Comparison of ENCODE assay signal across 33 mouse cellular contexts in genomic region chr2:167363272-167364045, GRCm38 (mm10). TPM values are rescaled to one million over a fixed set of nuclear protein-coding genes. Genes with fewer than 3 reads are reported as not detected.
A peak's percentile ranks its signal among the peaks of the same experiment; 100 is the strongest.
DNase-seq lines count a peak whose midpoint lies in the region; ATAC-seq lines count a peak whose summit lies in the region.
"Had no signal": no experiment of that assay in that cellular context is flagged by ENCODE, and none has a peak within 500 bp of the region (broad histone marks: within the 10 kb centered on the region; RNA-seq: fewer than 3 reads in every experiment).

No protein-coding gene starts in this region.

- no peak overlapping the region for H3K4me3 ChIP-seq in hindbrain, embryonic 10.5 days
- H3K4me3 ChIP-seq in hindbrain, embryonic 16.5 days (ENCODE audit: low read length): no peak overlapping the region
- H3K4me3 ChIP-seq: embryonic facial prominence, embryonic 12.5 days; forebrain, embryonic 10.5 days; forebrain, embryonic 15.5 days; heart, embryonic 12.5 days; hindbrain, embryonic 15.5 days; liver, embryonic 12.5 days; midbrain, embryonic 15.5 days had no signal

- peak overlapping the region; percentile 12; the same call in 1 of the 2 replicates for H3K27ac ChIP-seq in hindbrain, embryonic 10.5 days
- H3K27ac ChIP-seq in hindbrain, embryonic 16.5 days (ENCODE audit: low read depth, low read length): no peak overlapping the region
- H3K27ac ChIP-seq: embryonic facial prominence, embryonic 12.5 days; forebrain, embryonic 10.5 days; forebrain, embryonic 15.5 days; hindbrain, embryonic 15.5 days; liver, embryonic 12.5 days; midbrain, embryonic 15.5 days had no signal

- H3K4me2 ChIP-seq in hindbrain, embryonic 16.5 days (ENCODE audit: low read length): no peak overlapping the region
- H3K4me2 ChIP-seq: embryonic facial prominence, embryonic 12.5 days; forebrain, embryonic 15.5 days; heart, embryonic 12.5 days; hindbrain, embryonic 15.5 days; liver, embryonic 12.5 days; midbrain, embryonic 15.5 days had no signal

- no peak for DNase-seq in hindbrain, embryonic 10.5 days (ENCODE audit: low spot score)
- peak; percentile 78 for DNase-seq in CD4-positive helper T cell, adult 2 months (ENCODE audit: low read depth, low spot score)
- peak; percentile 8 for DNase-seq in T-cell, adult 2 months (ENCODE audit: low spot score)
- DNase-seq in induced T-regulatory cell, adult 2 months (ENCODE audit: low read depth): peak; percentile 87
- DNase-seq in layer of hippocampus, postnatal 10 days (ENCODE audit: low spot score in 2 of 2): no peak
- DNase-seq in retina, postnatal 1 day: no peak
- no peak for DNase-seq in kidney, postnatal 36 days
- DNase-seq: adrenal gland, postnatal 14 days; cerebellum, adult 11 months; cerebellum, adult 9-10 months; cerebellum, postnatal 36 days; embryo, embryonic 11 days; gastrocnemius, postnatal 36 days; heart, adult 18-20 months; heart, postnatal 4 days; kidney, adult 9 months; kidney, postnatal 14 days; layer of hippocampus, postnatal 36 days; left cerebral cortex, postnatal 4 days; liver, postnatal 0 days; lung, postnatal 36 days; right cerebral cortex, postnatal 25 days; thymus, adult 2 months; thymus, postnatal 36 days had no signal

- H3K9me3 ChIP-seq in hindbrain, embryonic 10.5 days: peaks cover 3% of the 10 kb centered on the region; the same call in 1 of the 2 replicates
- no peaks in the 10 kb centered on the region for H3K9me3 ChIP-seq in hindbrain, embryonic 16.5 days (ENCODE audit: control insufficient read depth, low read length)
- H3K9me3 ChIP-seq: embryonic facial prominence, embryonic 12.5 days; forebrain, embryonic 15.5 days; hindbrain, embryonic 15.5 days; midbrain, embryonic 15.5 days had no signal

- H3K9ac ChIP-seq in hindbrain, embryonic 16.5 days (ENCODE audit: low read depth, low read length): no peak overlapping the region
- H3K9ac ChIP-seq: embryonic facial prominence, embryonic 12.5 days; forebrain, embryonic 15.5 days; heart, embryonic 12.5 days; hindbrain, embryonic 15.5 days; liver, embryonic 12.5 days; liver, postnatal 0 days; midbrain, embryonic 15.5 days had no signal

- 70% methylated on average over 9 of the region's 9 CpGs for WGBS in hindbrain, embryonic 10.5 days
- WGBS in hindbrain, embryonic 16.5 days: 65% methylated on average over 9 of the region's 9 CpGs

- H3K4me1 ChIP-seq in hindbrain, embryonic 10.5 days (replicated peaks): 0 out of 2 replicates have a peak, but pooled peaks cover 4% of the 10 kb centered on the region
- no peaks in the 10 kb centered on the region for H3K4me1 ChIP-seq in hindbrain, embryonic 16.5 days (ENCODE audit: control insufficient read depth, insufficient read depth, low read depth, low read length)
- H3K4me1 ChIP-seq: embryonic facial prominence, embryonic 12.5 days; forebrain, embryonic 15.5 days; hindbrain, embryonic 15.5 days; midbrain, embryonic 15.5 days had no signal

- ATAC-seq in hindbrain, embryonic 16.5 days: no peak
- ATAC-seq: forebrain, embryonic 15.5 days; intestine, embryonic 16.5 days; liver, embryonic 12.5 days; liver, postnatal 0 days; midbrain, embryonic 15.5 days had no signal

- no peaks in the 10 kb centered on the region for H3K27me3 ChIP-seq in hindbrain, embryonic 10.5 days (ENCODE audit: insufficient read depth, poor library complexity, severe bottlenecking)
- no peaks in the 10 kb centered on the region for H3K27me3 ChIP-seq in hindbrain, embryonic 16.5 days (replicated peaks; ENCODE audit: control insufficient read depth, insufficient read depth, low read length)
- H3K27me3 ChIP-seq: embryonic facial prominence, embryonic 12.5 days; forebrain, embryonic 15.5 days; hindbrain, embryonic 15.5 days; midbrain, embryonic 15.5 days had no signal

- no peaks in the 10 kb centered on the region for H3K36me3 ChIP-seq in hindbrain, embryonic 10.5 days
- no peaks in the 10 kb centered on the region for H3K36me3 ChIP-seq in hindbrain, embryonic 16.5 days (ENCODE audit: control insufficient read depth, insufficient read depth, low read length)
- H3K36me3 ChIP-seq: embryonic facial prominence, embryonic 12.5 days; forebrain, embryonic 10.5 days; forebrain, embryonic 15.5 days; heart, embryonic 12.5 days; hindbrain, embryonic 15.5 days; liver, embryonic 12.5 days; midbrain, embryonic 15.5 days had no signal

RNA-seq across cellular contexts. Expression of gene B4galt5, which starts 14.5 kb away (rescaled TPM):
- 8.4 and 10.6 TPM in 2 replicates for polyA plus RNA-seq in hindbrain, embryonic 10.5 days (2016; fragmentation: Nextera tagmentation; extraction: Ambion mirVana)
- 19.7 and 22.6 TPM in 2 replicates for polyA plus RNA-seq in hindbrain, embryonic 16.5 days (2015; fragmentation: Nextera tagmentation; extraction: Ambion mirVana)
- total RNA-seq in layer of hippocampus, postnatal 10 days (2021): 10 to 100 TPM; 72.7 to 76.9 TPM

RNA-seq across cellular contexts. Expression of gene Slc9a8, which starts 58.1 kb away (rescaled TPM):
- 21.7 and 26.7 TPM in 2 replicates for polyA plus RNA-seq in hindbrain, embryonic 10.5 days (2016; fragmentation: Nextera tagmentation; extraction: Ambion mirVana)
- polyA plus RNA-seq in hindbrain, embryonic 16.5 days (2015; fragmentation: Nextera tagmentation; extraction: Ambion mirVana): 18.7 and 19.9 TPM in 2 replicates
- 10 to 100 TPM; 33.6 to 35.0 TPM for total RNA-seq in layer of hippocampus, postnatal 10 days (2021)

Comparison
In these comparisons a context has a peak if more than half of its experiments do, and no peak if none do; other contexts are left out.
1. DNase-seq: peak in CD4-positive helper T cell, adult 2 months (single experiment), T-cell, adult 2 months (single experiment) and induced T-regulatory cell, adult 2 months (single experiment); none in hindbrain, embryonic 10.5 days (single experiment), layer of hippocampus, postnatal 10 days (0 of 2), retina, postnatal 1 day (single experiment) and kidney, postnatal 36 days (0 of 2).